Mouse (Mus musculus) intestine, embryonic 14.5 days (tissue): Measurements from ENCODE around the gene Rpl10. TPM values are rescaled to one million over a fixed set of nuclear protein-coding genes. Genes with fewer than 3 reads are reported as not detected.

ENCODE experiments used
- ATAC-seq: fragments of 200-750 bp; cut with Nextera tagmentation; replicated peaks from 2 replicates; pipeline ENCODE4 v1.8.0; 2017; ENCODE audit warnings: low read depth, moderate number of reproducible peaks, moderate TSS enrichment, moderate library complexity; ENCODE audit not compliant: low FRiP score, low TSS enrichment
- DNase-seq: peaks from one replicate; pipeline ENCODE4 v3.0.0-alpha.2; 2018; ENCODE audit warnings: low spot score
- H3K27ac ChIP-seq: fragments of 300-500 bp; sonication (generic); 2 replicates; pipeline ENCODE4 v1.5.1; 2014; ENCODE audit warnings: low read depth, mild to moderate bottlenecking, control low read depth
- H3K27me3 ChIP-seq: fragments of 300-500 bp; sonication (generic); replicated peaks from 2 replicates; pipeline ENCODE4 v1.6.1; 2014; ENCODE audit warnings: low read length, control low read depth; ENCODE audit not compliant: control insufficient read depth, insufficient read depth
- H3K36me3 ChIP-seq: fragments of 300-500 bp; sonication (generic); 2 replicates; pipeline ENCODE4 v1.6.1; 2014; ENCODE audit warnings: low read length, control low read depth; ENCODE audit not compliant: control insufficient read depth, insufficient read depth
- H3K4me1 ChIP-seq: fragments of 300-500 bp; sonication (generic); replicated peaks from 2 replicates; pipeline ENCODE4 v1.6.1; 2014; ENCODE audit warnings: low read length, control low read depth, mixed read lengths; ENCODE audit not compliant: control insufficient read depth, insufficient read depth
- H3K4me2 ChIP-seq: fragments of 300-500 bp; sonication (generic); 2 replicates; pipeline ENCODE4 v1.6.1; 2014; ENCODE audit warnings: low read length
- H3K4me3 ChIP-seq: fragments of 300-500 bp; sonication (generic); 2 replicates; pipeline ENCODE4 v1.5.1; 2014; ENCODE audit warnings: low read depth, low read length, control low read depth, mixed read lengths
- H3K9ac ChIP-seq: fragments of 300-500 bp; sonication (generic); 2 replicates; pipeline ENCODE4 v1.6.1; 2014; ENCODE audit warnings: mild to moderate bottlenecking, low read length
- H3K9me3 ChIP-seq: fragments of 300-500 bp; sonication (generic); 2 replicates; pipeline ENCODE4 v1.6.1; 2016; ENCODE audit warnings: low read length, control low read depth; ENCODE audit not compliant: control insufficient read depth
- WGBS: fragments of 180-500 bp; shearing (Covaris S2); extraction: QIAGEN DNeasy Blood & Tissue Kit; methylation state at CpG from one replicate; pipeline ENCODE4 v1.1.7; 2014; 5-methylcytosine and 5-hydroxymethylcytosine counted together
- polyA plus RNA-seq: library from polyadenylated mRNA; unstranded; fragments of >200 nt; fragmentation: Nextera tagmentation; extraction: Ambion mirVana; gene quantifications from 2 replicates; pipeline ENCODE4 v1.2.1, GENCODE M21; 2014

Gene Rpl10
- polyA plus RNA-seq, 1 experiment from 2014 or later: 1,020 TPM

DNA sequence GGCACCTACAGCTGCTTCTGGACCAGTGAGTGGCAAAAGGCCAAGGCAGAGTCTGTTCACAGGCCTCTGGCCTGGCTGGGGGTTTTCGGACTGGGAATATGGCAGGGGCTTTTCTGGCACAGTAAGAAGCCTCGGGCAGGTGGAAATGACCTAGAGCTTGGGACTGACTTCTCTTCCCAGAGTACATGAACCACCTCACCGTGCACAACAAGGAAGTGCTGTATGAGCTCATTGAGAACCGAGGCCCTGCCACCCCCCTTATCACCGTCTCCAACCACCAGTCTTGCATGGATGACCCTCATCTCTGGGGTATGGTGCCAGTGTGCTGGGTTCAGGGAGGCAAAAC lies 12.5 kb downstream of the Rpl10 start:
- DNase-seq: peak; percentile 53
- Histone ChIP-seq H3K9me3 (no peaks in the 10 kb centered on the region), H3K27me3 (no peaks in the 10 kb centered on the region), H3K4me3 (peak overlapping the region; percentile 53), H3K4me1 (0 out of 2 replicates have a peak, but pooled peaks cover 5% of the 10 kb centered on the region), H3K27ac (peak overlapping the region; percentile 67), H3K9ac (peak overlapping the region; percentile 59), H3K36me3 (peaks cover 7% of the 10 kb centered on the region), H3K4me2 (peak overlapping the region; percentile 64)
- ATAC-seq: no peak
- WGBS: 36% methylated on average over 5 of the region's 5 CpGs

DNA sequence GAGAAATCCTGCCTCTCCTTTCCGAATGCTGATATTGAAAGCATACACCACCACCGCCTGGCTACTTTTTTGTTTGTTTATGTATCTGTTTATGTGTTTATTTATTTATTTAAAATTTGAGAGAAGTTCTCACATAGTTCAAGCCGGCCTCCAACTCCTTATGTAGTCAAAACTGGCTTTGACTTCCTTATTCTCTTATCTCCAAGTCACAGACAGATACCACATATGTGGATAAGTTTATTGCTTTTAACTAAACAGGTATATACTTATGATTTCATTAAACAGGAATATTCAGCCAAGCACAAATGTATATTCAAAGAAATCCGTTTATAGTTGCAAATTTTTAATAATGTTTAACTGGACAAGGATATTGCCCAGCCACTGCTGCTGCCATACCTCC lies 22.8 kb downstream of the Rpl10 start:
- 77% methylated on average over 4 of the region's 4 CpGs for whole genome bisulfite sequencing
- DNase-seq (no peak), ATAC-seq (no peak)
- no peaks in the 10 kb centered on the region for H3K9me3 ChIP-seq
- H3K27me3 ChIP-seq: no peaks in the 10 kb centered on the region
- H3K4me3 ChIP-seq: no peak overlapping the region
- H3K36me3 ChIP-seq: peaks cover 5% of the 10 kb centered on the region; the same call in 1 of the 2 replicates
- no peak overlapping the region for H3K27ac ChIP-seq
- no peak overlapping the region for H3K4me2 ChIP-seq
- H3K4me1 ChIP-seq: no peaks in the 10 kb centered on the region
- no peak overlapping the region for H3K9ac ChIP-seq

DNA sequence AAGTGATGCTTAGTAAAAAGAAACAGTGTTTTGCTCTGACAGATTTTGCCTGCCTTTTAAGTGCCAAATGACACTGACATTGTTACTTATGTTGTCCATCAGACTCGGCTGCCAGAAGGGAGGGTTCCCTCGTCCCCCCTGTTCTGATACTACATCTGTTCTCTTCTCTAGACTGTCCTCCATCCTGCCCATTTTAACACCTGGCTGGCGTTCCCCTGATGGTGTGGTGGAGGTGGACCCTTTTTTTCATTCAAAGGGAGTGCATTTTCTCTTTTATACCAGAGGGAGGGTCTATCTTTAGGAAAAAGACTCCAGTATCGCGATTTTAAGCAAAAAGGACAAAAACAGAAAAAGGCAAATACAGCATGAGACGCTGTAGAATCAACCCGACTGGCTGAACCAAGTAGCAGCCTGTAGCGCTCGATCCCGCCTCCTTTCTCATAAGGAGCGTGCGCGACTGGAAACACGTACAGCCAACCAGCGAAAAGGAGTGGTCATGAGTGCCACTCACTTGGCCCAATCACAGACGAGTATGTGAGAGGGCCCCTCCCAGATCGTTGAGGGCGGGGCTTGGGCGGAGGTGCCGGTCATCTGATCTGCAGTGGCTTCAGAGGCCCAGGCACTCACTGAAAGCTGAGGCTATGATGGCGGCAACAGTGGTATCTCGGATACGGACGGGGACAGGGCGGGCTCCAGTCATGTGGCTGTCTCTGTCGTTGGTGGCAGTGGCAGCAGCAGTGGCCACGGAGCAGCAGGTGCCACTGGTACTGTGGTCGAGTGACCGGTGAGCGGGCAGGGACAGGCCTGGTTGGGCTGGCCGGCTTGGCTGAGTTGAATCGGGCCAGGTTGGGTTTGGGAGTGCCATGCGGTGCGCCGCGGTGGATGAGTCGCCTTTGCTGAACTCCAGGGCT lies 26.2 kb downstream of the Rpl10 start, which contains the start of gene Atp6ap1:
TSS of gene Atp6ap1 (plus strand) at position 560 of the 911 bp plus-strand sequence.
- Histone ChIP-seq H3K27me3 (no peaks in the 10 kb centered on the region), H3K4me1 (no peaks in the 10 kb centered on the region), H3K27ac (peak within 1 kb of the TSS; percentile 33; the same call in 1 of the 2 replicates), H3K4me3 (peak within 1 kb of the TSS; percentile 63), H3K4me2 (peak within 1 kb of the TSS; percentile 64), H3K9me3 (no peaks in the 10 kb centered on the region), H3K36me3 (peaks cover 20% of the 10 kb centered on the region; the same call in 1 of the 2 replicates), H3K9ac (peak within 1 kb of the TSS; percentile 71)
- peak; percentile 95 for DNase-seq
- ATAC-seq: peak; percentile 98
- WGBS: 13% methylated on average over 37 of the region's 37 CpGs

GRCm38 (mm10) chrX:74298348-74298747 lies 27.7 kb downstream of the Rpl10 start:
- H3K4me2 ChIP-seq: no peak overlapping the region
- no peak overlapping the region for H3K9ac ChIP-seq
- H3K4me3 ChIP-seq: no peak overlapping the region
- 86% methylated on average over 1 of the region's 1 CpGs for WGBS
- no peak for DNase-seq
- H3K4me1 ChIP-seq: no peaks in the 10 kb centered on the region
- no peak overlapping the region for H3K27ac ChIP-seq
- no peaks in the 10 kb centered on the region for H3K9me3 ChIP-seq
- H3K36me3 ChIP-seq: peaks cover 20% of the 10 kb centered on the region; the same call in 1 of the 2 replicates
- H3K27me3 ChIP-seq: no peaks in the 10 kb centered on the region
- no peak for ATAC-seq

DNA sequence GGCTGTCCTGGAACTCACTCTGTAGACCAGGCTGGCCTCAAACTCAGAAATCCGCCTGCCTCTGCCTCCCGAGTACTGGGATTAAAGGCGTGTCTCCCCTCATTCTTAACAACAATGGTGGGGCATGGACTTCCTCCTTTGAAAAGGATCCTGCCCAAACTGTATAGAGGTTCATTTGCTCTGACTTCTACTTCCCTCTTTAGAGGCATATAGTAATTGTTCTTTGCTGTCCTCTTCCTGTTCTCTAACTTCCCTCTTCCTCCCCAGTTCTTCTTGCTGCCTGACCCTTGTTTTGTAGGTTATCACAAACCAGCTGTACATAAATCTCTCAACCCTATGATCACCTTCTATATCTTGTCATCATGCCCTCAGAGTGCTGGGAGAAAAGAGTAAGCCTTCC lies 29.1 kb downstream of the Rpl10 start:
- WGBS: 87% methylated on average over 3 of the region's 3 CpGs
- no peak overlapping the region for H3K9ac ChIP-seq
- H3K9me3 ChIP-seq: no peaks in the 10 kb centered on the region
- H3K27me3 ChIP-seq: no peaks in the 10 kb centered on the region
- peaks cover 24% of the 10 kb centered on the region; the same call in 1 of the 2 replicates for H3K36me3 ChIP-seq
- H3K4me3 ChIP-seq: no peak overlapping the region
- no peaks in the 10 kb centered on the region for H3K4me1 ChIP-seq
- no peak for ATAC-seq
- no peak for DNase-seq
- H3K27ac ChIP-seq: no peak overlapping the region
- no peak overlapping the region for H3K4me2 ChIP-seq

DNA sequence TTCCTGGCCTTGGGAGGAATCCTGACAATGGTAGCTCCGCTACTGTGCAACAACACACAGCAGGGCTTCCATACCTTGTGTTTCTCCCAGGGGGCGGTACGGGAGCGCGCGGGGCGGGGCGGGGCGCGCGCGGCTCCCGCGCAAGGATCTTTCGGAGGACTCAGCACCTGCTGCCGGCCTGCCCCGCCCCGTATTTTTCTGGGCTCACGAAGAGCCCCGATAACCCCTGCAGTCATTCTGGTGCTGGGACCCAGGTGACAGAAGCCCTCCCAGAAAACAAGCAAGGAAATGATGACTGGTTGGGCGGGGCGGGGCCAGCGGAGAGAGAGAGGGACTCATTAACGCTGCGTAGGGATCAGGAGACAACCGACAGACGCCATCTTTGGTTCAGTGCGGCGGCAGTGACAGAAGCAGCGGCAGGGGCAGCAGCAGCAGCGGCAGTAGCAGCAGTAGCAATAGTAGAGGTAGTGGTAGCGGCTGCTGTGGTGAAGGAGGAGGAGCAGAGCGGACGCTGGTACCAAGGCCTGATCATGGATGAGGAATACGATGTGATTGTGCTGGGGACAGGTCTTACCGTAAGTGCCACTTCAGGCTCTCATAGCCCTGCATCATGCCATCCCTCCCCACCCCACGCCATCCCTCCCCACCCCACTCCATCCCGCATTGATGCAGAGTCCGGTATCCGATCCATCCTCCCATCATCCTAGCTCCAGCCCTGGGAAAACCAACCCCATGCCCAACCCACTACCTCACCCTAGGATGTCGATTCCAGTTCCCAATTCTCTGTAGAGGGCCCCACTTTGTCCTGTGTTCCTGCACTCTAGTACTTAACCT lies 34.5 kb downstream of the Rpl10 start, which contains the start of gene Gdi1:
TSS of gene Gdi1 (plus strand) at position 132 of the 834 bp plus-strand sequence.
- peak; percentile 91 for ATAC-seq
- 9% methylated on average over 41 of the region's 41 CpGs for WGBS
- H3K36me3 ChIP-seq: peaks cover 50% of the 10 kb centered on the region
- peak within 1 kb of the TSS; percentile 53 for H3K4me3 ChIP-seq
- peak within 1 kb of the TSS; percentile 75; the same call in 1 of the 2 replicates for H3K27ac ChIP-seq
- peak within 1 kb of the TSS; percentile 55 for H3K9ac ChIP-seq
- peak within 1 kb of the TSS; percentile 59 for H3K4me2 ChIP-seq
- no peaks in the 10 kb centered on the region for H3K9me3 ChIP-seq
- H3K4me1 ChIP-seq: peaks cover 5% of the 10 kb centered on the region; the same call in 1 of the 2 replicates
- DNase-seq: peak; percentile 92
- H3K27me3 ChIP-seq: no peaks in the 10 kb centered on the region

- H3K4me1 ChIP-seq: no peaks in the 10 kb centered on the region; the same call in 1 of the 2 replicates
- peak within 1 kb of the TSS; percentile 51; the same call in 1 of the 2 replicates for H3K27ac ChIP-seq
- no peaks in the 10 kb centered on the region for H3K27me3 ChIP-seq
- 11% methylated on average over 57 of the region's 59 CpGs for WGBS
- H3K4me2 ChIP-seq: peak within 1 kb of the TSS; percentile 57
- H3K9me3 ChIP-seq: no peaks in the 10 kb centered on the region
- H3K4me3 ChIP-seq: peak within 1 kb of the TSS; percentile 55
- DNase-seq: peak; percentile 83
- H3K9ac ChIP-seq: peak within 1 kb of the TSS; percentile 53
- H3K36me3 ChIP-seq: peaks cover 39% of the 10 kb centered on the region
- peak; percentile 95 for ATAC-seq
Observed at GRCm38 (mm10) chrX:74312540-74313464, 42.2 kb downstream of the Rpl10 start, which contains the start of gene Fam50a. Fam50a (plus strand) TSS chrX:74313033.
